Mouse (Mus musculus): Measurements from ENCODE around the gene Pprc1. TPM values are rescaled to one million over a fixed set of nuclear protein-coding genes. Genes with fewer than 3 reads are reported as not detected.

Gene Pprc1
- total and polyA plus RNA-seq, 3 experiments = 27.8 to 135 (median 39.3) TPM

- Histone ChIP-seq H3K4me1 (ENCODE audit: control insufficient read depth in 1 of 2, insufficient read depth in 2 of 2, low read length in 2 of 2) (peaks cover 14 to 33% of the 10 kb centered on the region in 2 experiments), H3K79me2 (ENCODE audit: control insufficient read depth, insufficient read depth, low read length, poor library complexity) (peaks cover 81% of the 10 kb centered on the region), H3K36me3 (ENCODE audit: control insufficient read depth in 1 of 2, insufficient read depth in 2 of 2, low read length in 2 of 2) (peaks cover 37 to 39% of the 10 kb centered on the region in 2 experiments), H3K27me3 (ENCODE audit: control insufficient read depth in 1 of 2, insufficient read depth in 2 of 2, low read length in 2 of 2) (no peaks in the 10 kb centered on the region), H3K9me3 (replicated peaks; ENCODE audit: insufficient read depth, low read length) (no peaks in the 10 kb centered on the region), H3K9ac (ENCODE audit: control insufficient read depth, low read depth, low read length, poor library complexity, severe bottlenecking) (no peak overlapping the region), H3K27ac (ENCODE audit: control insufficient read depth, low read depth, low read length) (peak overlapping the region; percentile 36), H3K4me3 (ENCODE audit: control insufficient read depth in 1 of 2, insufficient read depth in 1 of 2, low read depth in 2 of 2, low read length in 2 of 2) (no peak overlapping the region)
- TF ChIP-seq MXI1 (IDR thresholded peaks at IDR 0.05; ENCODE audit: low read depth, low read length) (peak; percentile 73), ZNF384 (IDR thresholded peaks at IDR 0.05; ENCODE audit: low read depth, low read length) (peak; percentile 58; the same call in 1 of the 2 replicates), GATA1 (IDR thresholded peaks at IDR 0.05; ENCODE audit: low read depth, low read length) (peak; percentile 61), SIN3A (IDR thresholded peaks at IDR 0.05; ENCODE audit: low read length) (peak; percentile 98), HCFC1 (IDR thresholded peaks at IDR 0.05; ENCODE audit: low read depth, low read length) (peak; percentile 38; the same call in 1 of the 2 replicates), MAZ (IDR thresholded peaks at IDR 0.05; ENCODE audit: low read depth, low read length) (0 out of 2 replicates have a peak, but pooled peaks have one; percentile 49), ETS1 (IDR thresholded peaks at IDR 0.05; ENCODE audit: low read depth, low read length) (peak; percentile 98), CHD1 (IDR thresholded peaks at IDR 0.05; ENCODE audit: low read depth, low read length) (0 out of 2 replicates have a peak, but pooled peaks have one; percentile 42), TCF12 (IDR thresholded peaks at IDR 0.05; ENCODE audit: low read depth, low read length) (peak; percentile 84), TBP (IDR thresholded peaks at IDR 0.05; ENCODE audit: low read depth, low read length) (no peak), POLR2AphosphoS2 (IDR thresholded peaks at IDR 0.05; ENCODE audit: low read length) (no peak; the same call in 1 of the 2 replicates), GABPA (IDR thresholded peaks at IDR 0.05; ENCODE audit: low read depth, low read length) (no peak), KAT2A (conservative IDR thresholded peaks at IDR 0.05; ENCODE audit: low read depth, low read length) (no peak), CTCF (IDR thresholded peaks at IDR 0.05 in 2 of 3, conservative IDR thresholded peaks at IDR 0.05 in 1 of 3; ENCODE audit: control insufficient read depth in 1 of 3, insufficient read depth in 1 of 3, low read depth in 2 of 3, low read length in 3 of 3, poor library complexity in 1 of 3, severe bottlenecking in 1 of 3) (no peak), MEF2A (IDR thresholded peaks at IDR 0.05; ENCODE audit: extremely low read depth, insufficient replicate concordance, low read depth, low read length, poor library complexity, severe bottlenecking) (no peak), EP300 (IDR thresholded peaks at IDR 0.05; ENCODE audit: low read depth in 1 of 2, low read length in 2 of 2) (peak; percentile 68 to 86), MYC (IDR thresholded peaks at IDR 0.05; ENCODE audit: low read depth, low read length) (peak; percentile 44; the same call in 1 of the 2 replicates), JUND (IDR thresholded peaks at IDR 0.05; ENCODE audit: low read depth, low read length) (no peak), MYB (IDR thresholded peaks at IDR 0.05; ENCODE audit: low read depth, low read length) (peak; percentile 95), TAL1 (IDR thresholded peaks at IDR 0.05; ENCODE audit: low read length) (peak; percentile 42; the same call in 1 of the 2 replicates), USF2 (IDR thresholded peaks at IDR 0.05; ENCODE audit: borderline replicate concordance in 1 of 2, insufficient read depth in 1 of 2, low read depth in 1 of 2, low read length in 2 of 2) (no peak), RCOR1 (IDR thresholded peaks at IDR 0.05; ENCODE audit: low read depth, low read length) (peak; percentile 57; the same call in 1 of the 2 replicates)
- DNase-seq (ENCODE audit: low read depth, low spot score) = peak; percentile 73
These were observed 16.2 kb downstream of the Pprc1 start for GRCm38 (mm10) chr19:46060845-46061244.
